Mouse (Mus musculus): ENCODE measurements around the gene Frmd8. TPM values are rescaled to one million over a fixed set of nuclear protein-coding genes. Genes with fewer than 3 reads are reported as not detected.

Gene Frmd8
- total RNA-seq, 1 experiment from 2014 or later = 63.3 TPM

- no peak for DNase-seq
Observed at GRCm38 (mm10) chr19:5806809-5807205, 68.3 kb downstream of the Frmd8 start.

GRCm38 (mm10) chr19:5806051-5806808 lies 68.8 kb downstream of the Frmd8 start:
- no peak for DNase-seq

GRCm38 (mm10) chr19:5804371-5804899 lies 70.6 kb downstream of the Frmd8 start:
- DNase-seq = no peak

- no peak for DNase-seq
Observed at GRCm38 (mm10) chr19:5803881-5804279, 71.2 kb downstream of the Frmd8 start.

- DNase-seq = peak; percentile 100
Observed at GRCm38 (mm10) chr19:5803041-5803880, 71.8 kb downstream of the Frmd8 start.

- no peak for DNase-seq
Observed at GRCm38 (mm10) chr19:5802787-5803040, 72.4 kb downstream of the Frmd8 start.

GRCm38 (mm10) chr19:5802011-5802786 lies 72.9 kb downstream of the Frmd8 start:
- peak; percentile 94 for DNase-seq

GRCm38 (mm10) chr19:5801432-5801964 lies 73.6 kb downstream of the Frmd8 start:
- DNase-seq = no peak

GRCm38 (mm10) chr19:5800632-5801431 lies 74.2 kb downstream of the Frmd8 start:
- no peak for DNase-seq

GRCm38 (mm10) chr19:5800350-5800631 lies 74.8 kb downstream of the Frmd8 start:
- DNase-seq = no peak

Other genes with a start within 250 kb of the Frmd8 start
- gene Rela, start 237.8 kb downstream of the Frmd8 start, total RNA-seq (2021) = 96.3 and 101 TPM in 2 replicates
- 61.8 and 76.7 TPM in 2 replicates for gene Sipa1, start 211.6 kb downstream of the Frmd8 start, total RNA-seq (2021)
- gene Map3k11, start 186.5 kb downstream of the Frmd8 start, total RNA-seq (2021) = 43.7 and 49.7 TPM in 2 replicates
- gene Pcnx3, start 186.4 kb downstream of the Frmd8 start, total RNA-seq (2021) = 110 and 124 TPM in 2 replicates
- gene Kcnk7, start 170.9 kb downstream of the Frmd8 start, total RNA-seq (2021) = not detected in 2 replicates
- gene Ehbp1l1, start 149.0 kb downstream of the Frmd8 start, total RNA-seq (2021) = 35.7 and 40.9 TPM in 2 replicates
- gene Fam89b, start 145.6 kb downstream of the Frmd8 start, total RNA-seq (2021) = 44.8 and 59.4 TPM in 2 replicates
- gene Ltbp3, start 134.4 kb downstream of the Frmd8 start, total RNA-seq (2021) = 275 and 334 TPM in 2 replicates
- 104 and 120 TPM in 2 replicates for gene Scyl1, start 103.9 kb downstream of the Frmd8 start, total RNA-seq (2021)
- 39.1 and 39.7 TPM in 2 replicates for gene Slc25a45, start 2.5 kb upstream of the Frmd8 start, total RNA-seq (2021)
- 1.3 and 2.0 TPM in 2 replicates for gene Tigd3, start 18.9 kb upstream of the Frmd8 start, total RNA-seq (2021)
- 88.9 and 103 TPM in 2 replicates for gene Dpf2, start 37.7 kb upstream of the Frmd8 start, total RNA-seq (2021)
- gene Cdc42ep2, start 49.5 kb upstream of the Frmd8 start, total RNA-seq (2021) = 6.2 and 8.5 TPM in 2 replicates
- 28.4 and 29.6 TPM in 2 replicates for gene Pola2, start 88.9 kb upstream of the Frmd8 start, total RNA-seq (2021)
- gene Slc22a20, start 110.9 kb upstream of the Frmd8 start, total RNA-seq (2021) = not detected in 2 replicates
- gene Capn1, start 140.6 kb upstream of the Frmd8 start, total RNA-seq (2021) = 28.0 and 40.2 TPM in 2 replicates
- 59.7 and 65.6 TPM in 2 replicates for gene Syvn1, start 171.3 kb upstream of the Frmd8 start, total RNA-seq (2021)
- 65.2 and 65.7 TPM in 2 replicates for gene Mrpl49, start 182.5 kb upstream of the Frmd8 start, total RNA-seq (2021)
- 891 and 1,016 TPM in 2 replicates for gene Fau, start 182.6 kb upstream of the Frmd8 start, total RNA-seq (2021)
- 34.6 TPM in 2 replicates for gene Znhit2, start 185.9 kb upstream of the Frmd8 start, total RNA-seq (2021)
- 59.9 and 66.0 TPM in 2 replicates for gene Tm7sf2, start 193.1 kb upstream of the Frmd8 start, total RNA-seq (2021)
- 68.8 and 80.9 TPM in 2 replicates for gene Vps51, start 202.0 kb upstream of the Frmd8 start, total RNA-seq (2021)
- gene Tmem262, start 204.8 kb upstream of the Frmd8 start, total RNA-seq (2021) = 0.85 TPM in 1 of 2 replicates, not detected in the other
- gene Gm28374, start 207.0 kb upstream of the Frmd8 start, total RNA-seq (2021) = not detected in 2 replicates
- gene Zfpl1, start 209.7 kb upstream of the Frmd8 start, total RNA-seq (2021) = 41.9 and 43.0 TPM in 2 replicates
- 3.0 and 4.1 TPM in 2 replicates for gene Cdca5, start 209.7 kb upstream of the Frmd8 start, total RNA-seq (2021)
- not detected in 2 replicates for gene AC131692.1, start 219.1 kb upstream of the Frmd8 start, total RNA-seq (2021)
- 0.24 and 0.38 TPM in 2 replicates for gene Naaladl1, start 230.5 kb upstream of the Frmd8 start, total RNA-seq (2021)
- 15.1 and 19.5 TPM in 2 replicates for gene Sac3d1, start 243.4 kb upstream of the Frmd8 start, total RNA-seq (2021)

Data from adrenal gland, postnatal 25 days (tissue).